Mouse (Mus musculus) cerebellum, adult 2 months (tissue): ENCODE results near the gene Bcl2l2.

Experiments
- CTCF ChIP-seq: fragments of 200-500 bp; IDR thresholded peaks from 2 replicates; pipeline ENCODE4 v1.5.1; 2011; ENCODE audit warnings: low read depth, mild to moderate bottlenecking, control low read depth, low read length, moderate library complexity, borderline replicate concordance; ENCODE audit not compliant: insufficient read depth
- POLR2A ChIP-seq: fragments of 200-500 bp; IDR thresholded peaks from 2 replicates; pipeline ENCODE4 v1.6.1; 2011; ENCODE audit warnings: low read length, control low read depth, borderline replicate concordance; ENCODE audit not compliant: insufficient read depth

- TF ChIP-seq CTCF (no peak), POLR2A (no peak)
Measured at GRCm38 (mm10) chr14:54857891-54858290, 25.3 kb upstream of the Bcl2l2 start.
